Mouse (Mus musculus): Measurements from ENCODE around the gene Ap3s2. TPM values are rescaled to one million over a fixed set of nuclear protein-coding genes. Genes with fewer than 3 reads are reported as not detected.

Ap3s2 gene
- total and polyA plus RNA-seq, 2 experiments from 2014 or later: 36.7 to 38.0 TPM

- H3K9me3 ChIP-seq (ENCODE audit: low read length): no peaks in the 10 kb centered on the region
- no peaks in the 10 kb centered on the region for H3K36me3 ChIP-seq (ENCODE audit: insufficient read depth)
- no peak for ATAC-seq
- 74% methylated on average over 3 of the region's 3 CpGs for WGBS
- no peak overlapping the region for H3K9ac ChIP-seq
- H3K27ac ChIP-seq (ENCODE audit: low read depth, low read length): no peak overlapping the region
- DNase-seq: no peak
- H3K4me3 ChIP-seq (ENCODE audit: low read depth, low read length): no peak overlapping the region
- H3K4me1 ChIP-seq (ENCODE audit: insufficient read depth): no peaks in the 10 kb centered on the region
- no peak for TF ChIP-seq CTCF (IDR thresholded peaks at IDR 0.05; ENCODE audit: low read depth)
- H3K4me2 ChIP-seq (ENCODE audit: low read depth): no peak overlapping the region
- no peaks in the 10 kb centered on the region for H3K27me3 ChIP-seq (ENCODE audit: insufficient read depth, low read length)
These were observed 92.1 kb downstream of the Ap3s2 start for GRCm38 (mm10) chr7:79828341-79828740.

Small RNA genes within 50 kb of the gene (microRNA-seq; reads per million reads assigned to microRNA genes)
- gene Gm24541: 0 reads per million in 2 experiments

Other genes with a start within 250 kb of the Ap3s2 start
- 5.7 and 6.4 TPM in 2 replicates for gene Kif7, start 204.9 kb downstream of the Ap3s2 start, total RNA-seq (2014; rRNA removed)
- 1.4 and 2.0 TPM in 2 replicates for gene Kif7, start 204.9 kb downstream of the Ap3s2 start, polyA plus RNA-seq (2015; fragmentation: Nextera tagmentation; extraction: Ambion mirVana)
- gene Plin1, start 187.7 kb downstream of the Ap3s2 start, total RNA-seq (2014; rRNA removed): 0.31 TPM in 1 of 2 replicates, not detected in the other
- gene Plin1, start 187.7 kb downstream of the Ap3s2 start, polyA plus RNA-seq (2015; fragmentation: Nextera tagmentation; extraction: Ambion mirVana): 0.21 TPM in 1 of 2 replicates, not detected in the other
- gene Pex11a, start 177.5 kb downstream of the Ap3s2 start, total RNA-seq (2014; rRNA removed): 1.3 and 2.1 TPM in 2 replicates
- gene Pex11a, start 177.5 kb downstream of the Ap3s2 start, polyA plus RNA-seq (2015; fragmentation: Nextera tagmentation; extraction: Ambion mirVana): 16.9 and 17.3 TPM in 2 replicates
- gene Wdr93, start 177.5 kb downstream of the Ap3s2 start, total RNA-seq (2014; rRNA removed): 0.46 and 0.86 TPM in 2 replicates
- gene Wdr93, start 177.5 kb downstream of the Ap3s2 start, polyA plus RNA-seq (2015; fragmentation: Nextera tagmentation; extraction: Ambion mirVana): 0.29 and 0.81 TPM in 2 replicates
- 0.23 and 1.6 TPM in 2 replicates for gene Mesp1, start 126.9 kb downstream of the Ap3s2 start, total RNA-seq (2014; rRNA removed)
- gene Mesp1, start 126.9 kb downstream of the Ap3s2 start, polyA plus RNA-seq (2015; fragmentation: Nextera tagmentation; extraction: Ambion mirVana): 0.77 and 1.1 TPM in 2 replicates
- gene Mesp2, start 109.9 kb downstream of the Ap3s2 start, total RNA-seq (2014; rRNA removed): 0.77 and 1.00 TPM in 2 replicates
- 2.1 TPM in 2 replicates for gene Mesp2, start 109.9 kb downstream of the Ap3s2 start, polyA plus RNA-seq (2015; fragmentation: Nextera tagmentation; extraction: Ambion mirVana)
- gene Anpep, start 59.6 kb downstream of the Ap3s2 start, total RNA-seq (2014; rRNA removed): 3.4 and 5.8 TPM in 2 replicates
- gene Anpep, start 59.6 kb downstream of the Ap3s2 start, polyA plus RNA-seq (2015; fragmentation: Nextera tagmentation; extraction: Ambion mirVana): 3.7 and 4.7 TPM in 2 replicates
- gene Arpin, start 14.7 kb upstream of the Ap3s2 start, total RNA-seq (2014; rRNA removed): 19.5 and 22.8 TPM in 2 replicates
- 10.5 and 12.5 TPM in 2 replicates for gene Arpin, start 14.7 kb upstream of the Ap3s2 start, polyA plus RNA-seq (2015; fragmentation: Nextera tagmentation; extraction: Ambion mirVana)
- gene Zfp710, start 104.2 kb upstream of the Ap3s2 start, total RNA-seq (2014; rRNA removed): 22.5 and 30.6 TPM in 2 replicates
- gene Zfp710, start 104.2 kb upstream of the Ap3s2 start, polyA plus RNA-seq (2015; fragmentation: Nextera tagmentation; extraction: Ambion mirVana): 9.6 and 12.3 TPM in 2 replicates
- gene Idh2, start 194.7 kb upstream of the Ap3s2 start, total RNA-seq (2014; rRNA removed): 143 and 145 TPM in 2 replicates
- gene Idh2, start 194.7 kb upstream of the Ap3s2 start, polyA plus RNA-seq (2015; fragmentation: Nextera tagmentation; extraction: Ambion mirVana): 110 and 128 TPM in 2 replicates

All from forebrain, postnatal 0 days (tissue).